Mouse (Mus musculus) heart, adult 2 months (tissue): ENCODE results near the gene Serp1. TPM values are rescaled to one million over a fixed set of nuclear protein-coding genes. Genes with fewer than 3 reads are reported as not detected.
A peak's percentile ranks its signal among the peaks of the same experiment; 100 is the strongest.
"Not testable (repeated sequence)": the region's sequence is repeated elsewhere in the genome, so short reads cannot be mapped to it uniquely, and the experiment has no call there.

Source experiments
- DNase-seq, 2 experiments: peaks; one replicate each; pipeline ENCODE4 v3.0.0; 2021
- H3K27ac ChIP-seq: fragments of 200-600 bp; 2 replicates; pipeline ENCODE4 v1.8.1; 2022
- H3K27me3 ChIP-seq: fragments of 200-500 bp; 2 replicates; pipeline ENCODE4 v1.6.1; 2012; ENCODE audit warnings: mild to moderate bottlenecking, low read length, inconsistent platforms, mixed read lengths; ENCODE audit not compliant: control insufficient read depth, insufficient read depth
- H3K36me3 ChIP-seq: fragments of 200-500 bp; 2 replicates; pipeline ENCODE4 v1.6.1; 2012; ENCODE audit warnings: low read length, inconsistent platforms; ENCODE audit not compliant: control insufficient read depth, insufficient read depth
- H3K4me1 ChIP-seq: fragments of 200-500 bp; 2 replicates; pipeline ENCODE4 v1.6.1; 2011; ENCODE audit warnings: low read length; ENCODE audit not compliant: control insufficient read depth, insufficient read depth
- H3K4me3 ChIP-seq: fragments of 200-600 bp; 2 replicates; pipeline ENCODE4 v1.8.1; 2022
- H3K79me2 ChIP-seq: fragments of 200-500 bp; replicated peaks from 2 replicates; pipeline ENCODE4 v1.6.1; 2012; ENCODE audit warnings: mild to moderate bottlenecking, inconsistent platforms, low read length, moderate library complexity, mixed read lengths; ENCODE audit not compliant: control insufficient read depth, insufficient read depth
- H3K9ac ChIP-seq: fragments of 200-500 bp; 2 replicates; pipeline ENCODE4 v1.6.1; 2012; ENCODE audit warnings: low read depth, mild to moderate bottlenecking, control low read depth, inconsistent platforms, low read length, mixed read lengths
- CTCF ChIP-seq: fragments of 200-600 bp; IDR thresholded peaks from 2 replicates; pipeline ENCODE4 v1.8.1; 2022; ENCODE audit warnings: antibody characterized with exemption, mild to moderate bottlenecking, moderate library complexity
- EP300 ChIP-seq: fragments of 200-500 bp; IDR thresholded peaks from 2 replicates; pipeline ENCODE4 v1.6.1; 2011; ENCODE audit warnings: low read depth, low read length, control low read depth; ENCODE audit not compliant: insufficient read depth
- POLR2A ChIP-seq: fragments of 200-500 bp; IDR thresholded peaks from 2 replicates; pipeline ENCODE4 v1.6.1; 2011; ENCODE audit warnings: mild to moderate bottlenecking, low read depth, low read length, control low read depth; ENCODE audit not compliant: insufficient read depth
- WGBS: fragments of 180-500 bp; shearing (Covaris S2); methylation state at CpG from one replicate; pipeline ENCODE4 v1.1.7; 2018; 5-methylcytosine and 5-hydroxymethylcytosine counted together
- intact Hi-C: fragments of 180-260 bp; cut with DNase I; formaldehyde crosslinking; loops from one replicate; pipeline ENCODE4 v1.15.1; 2025
- polyA plus RNA-seq: library from polyadenylated mRNA; depleted of rRNA; stranded (reverse); fragments of >200 nt; gene quantifications from 2 replicates; pipeline ENCODE4 v1.2.3, GENCODE M21; 2012; rRNA removed
- total RNA-seq, 2 experiments: library from RNA; stranded (reverse); gene quantifications; 2 replicates each; pipeline ENCODE4 v1.2.3; 2021

Serp1 gene
- total and polyA plus RNA-seq, 3 experiments: 6.8 to 12.3 (median 12.2) TPM

DNA sequence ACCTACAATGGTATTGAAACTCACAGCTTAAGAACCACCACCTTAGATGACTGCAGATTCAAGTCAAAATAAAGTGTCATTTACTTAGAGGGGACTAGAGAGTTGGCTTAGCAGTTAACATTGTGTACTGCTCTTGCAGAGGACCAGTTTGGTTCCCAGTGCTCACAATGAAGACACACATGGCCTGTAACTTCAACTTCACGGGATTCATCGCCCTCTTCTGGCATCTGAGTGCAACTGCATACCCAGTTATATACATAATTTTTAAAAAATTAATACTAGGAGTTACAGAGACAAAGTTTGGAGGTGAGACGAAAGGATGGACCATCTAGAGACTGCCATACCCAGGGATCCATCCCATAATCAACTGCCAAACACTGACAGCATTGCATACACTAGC, 38.6 kb downstream of the Serp1 start:
- DNase-seq: no peak

DNA sequence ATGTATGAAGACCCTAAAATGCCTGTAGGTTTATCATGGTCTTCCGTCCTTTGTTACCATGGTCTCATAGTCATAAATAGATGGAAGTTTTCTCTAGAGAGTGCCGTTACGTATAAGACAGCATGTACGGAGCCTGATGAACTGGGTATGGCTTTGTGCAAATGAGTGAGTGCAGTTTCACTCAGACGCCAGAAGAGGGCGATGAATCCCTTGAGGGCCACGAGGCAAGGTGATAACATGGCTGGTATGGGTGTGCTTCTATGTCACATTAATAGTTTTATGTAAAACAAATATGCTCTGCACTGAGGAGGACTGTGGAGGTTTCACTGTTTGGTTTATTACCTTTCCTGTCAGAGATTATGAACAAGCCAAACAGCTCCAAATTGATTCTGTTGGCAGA, 39.8 kb downstream of the Serp1 start:
- DNase-seq: no peak
- TF ChIP-seq CTCF (peak; percentile 52), EP300 (no peak)
- 73% methylated on average over 7 of the region's 7 CpGs for WGBS

More for the DNA sequence above, 38.6 kb downstream of the Serp1 start:
- 80% methylated on average over 3 of the region's 3 CpGs for WGBS
- intact Hi-C loops: no loop called here
- Histone ChIP-seq H3K4me3 (no peak overlapping the region), H3K27me3 (no peaks in the 10 kb centered on the region), H3K9ac (no peak overlapping the region), H3K79me2 (no peaks in the 10 kb centered on the region), H3K36me3 (no peaks in the 10 kb centered on the region), H3K4me1 (no peaks in the 10 kb centered on the region), H3K27ac (no peak overlapping the region)
- TF ChIP-seq CTCF: peak; percentile 42
- TF ChIP-seq EP300: no peak

DNA sequence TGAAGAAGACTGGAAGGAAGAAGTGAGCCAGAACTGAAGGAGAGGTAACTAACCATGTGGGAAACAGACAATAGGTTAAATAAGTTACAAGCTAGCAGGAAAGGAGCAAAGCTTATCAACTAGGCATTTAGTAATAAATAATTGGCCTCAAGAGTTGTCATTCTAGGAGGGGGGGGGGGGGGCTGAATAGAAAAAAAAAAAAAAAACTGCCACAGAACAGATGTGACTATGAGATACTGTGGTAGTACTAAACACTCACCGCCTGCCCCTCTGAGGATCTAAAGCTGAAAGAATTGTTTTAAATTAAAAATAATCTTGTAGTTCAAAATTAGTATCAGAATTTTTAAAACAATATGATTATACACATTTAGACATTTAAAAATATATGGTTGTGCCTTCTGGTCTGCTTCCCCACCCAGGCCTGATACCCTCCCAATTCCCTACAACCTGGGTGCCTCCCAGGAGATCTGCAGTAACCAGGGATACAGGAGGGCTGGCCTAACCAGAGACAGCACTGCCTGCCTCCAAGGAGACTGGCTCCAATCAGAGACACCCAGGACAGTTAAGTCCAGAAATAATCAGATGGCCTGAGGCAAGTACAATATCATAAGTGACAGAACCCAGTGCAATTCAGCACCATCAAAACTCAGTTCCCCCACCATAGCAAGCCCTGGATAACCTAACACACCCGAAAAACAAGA, 46.8 kb downstream of the Serp1 start:
- Histone ChIP-seq H3K27me3 (no peaks in the 10 kb centered on the region), H3K36me3 (no peaks in the 10 kb centered on the region), H3K4me1 (no peaks in the 10 kb centered on the region; the same call in 1 of the 2 replicates), H3K27ac (no peak overlapping the region), H3K4me3 (no peak overlapping the region), H3K79me2 (no peaks in the 10 kb centered on the region), H3K9ac (no peak overlapping the region)
- TF ChIP-seq POLR2A: no peak
- no peak for TF ChIP-seq CTCF
- TF ChIP-seq EP300: no peak
- WGBS: 85% methylated on average over 2 of the region's 2 CpGs
- no peak for DNase-seq
- intact Hi-C loops: no loop called here

More for the DNA sequence above, 39.8 kb downstream of the Serp1 start:
- intact Hi-C loops: no loop called here
- Histone ChIP-seq H3K4me3 (no peak overlapping the region), H3K27ac (no peak overlapping the region), H3K79me2 (no peaks in the 10 kb centered on the region), H3K9ac (no peak overlapping the region), H3K27me3 (no peaks in the 10 kb centered on the region), H3K4me1 (no peaks in the 10 kb centered on the region; the same call in 1 of the 2 replicates), H3K36me3 (no peaks in the 10 kb centered on the region)

- H3K27me3 ChIP-seq, H3K27ac ChIP-seq, H3K4me3 ChIP-seq, H3K36me3 ChIP-seq, H3K9ac ChIP-seq, DNase-seq, intact Hi-C loops, H3K79me2 ChIP-seq, H3K4me1 ChIP-seq: not testable (repeated sequence)
- 100% methylated on average over 1 of the region's 1 CpGs for WGBS
Observed at GRCm38 (mm10) chr3:58475298-58475697, 50.4 kb downstream of the Serp1 start.

Other genes with a start within 250 kb of the Serp1 start
- gene Tsc22d2, start 111.2 kb downstream of the Serp1 start, total RNA-seq: 10 to 100 TPM; 22.9 to 26.8 TPM
- 7.3 and 8.3 TPM in 2 replicates for gene Tsc22d2, start 111.2 kb downstream of the Serp1 start, polyA plus RNA-seq
- 10 to 100 TPM; 32.0 to 42.0 TPM for gene Eif2a, start 71 bp downstream of the Serp1 start, total RNA-seq
- gene Eif2a, start 71 bp downstream of the Serp1 start, polyA plus RNA-seq: 9.3 and 27.5 TPM in 2 replicates
- 100 to 1,000 TPM; 116 to 119 TPM for gene Selenot, start 50.7 kb upstream of the Serp1 start, total RNA-seq
- 48.3 and 92.1 TPM in 2 replicates for gene Selenot, start 50.7 kb upstream of the Serp1 start, polyA plus RNA-seq
- not detected for gene Erich6, start 111.3 kb upstream of the Serp1 start, total RNA-seq
- 0.10 and 0.12 TPM in 2 replicates for gene Erich6, start 111.3 kb upstream of the Serp1 start, polyA plus RNA-seq
- 10 to 100 TPM in 1 of 2 experiments, 1 to 10 TPM in 1; 8.8 to 10.9 TPM for gene Siah2, start 166.5 kb upstream of the Serp1 start, total RNA-seq
- gene Siah2, start 166.5 kb upstream of the Serp1 start, polyA plus RNA-seq: 9.0 and 12.7 TPM in 2 replicates